Mouse (Mus musculus): ENCODE data around the gene Gm42906.
A peak's percentile ranks its signal among the peaks of the same experiment; 100 is the strongest.

Gene Gm42906

DNA sequence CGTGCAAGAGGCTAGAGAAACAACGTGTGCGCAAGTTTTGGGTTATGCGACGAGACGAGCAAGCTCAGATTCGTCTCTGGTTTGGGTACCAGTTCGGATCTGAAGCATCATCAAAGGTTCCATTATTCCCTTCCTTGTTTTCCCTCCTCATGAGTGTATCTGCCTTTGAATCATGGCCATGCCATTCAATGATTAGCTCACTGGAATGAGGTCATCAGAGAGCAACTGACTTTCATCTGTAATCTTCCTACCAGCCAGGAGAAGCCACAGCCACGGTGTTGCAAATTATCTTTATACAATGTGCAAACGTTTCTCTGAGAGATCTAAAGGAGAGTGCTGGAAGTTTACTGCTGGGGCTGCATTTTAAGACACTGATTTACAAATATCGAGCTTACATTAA lies 240.6 kb downstream of the Gm42906 start:
- DNase-seq: no peak

GRCm38 (mm10) chr5:151185286-151185856 lies 242.6 kb downstream of the Gm42906 start:
- DNase-seq: no peak

- DNase-seq: no peak
These were observed 244.2 kb downstream of the Gm42906 start for GRCm38 (mm10) chr5:151183656-151184240.

- DNase-seq: no peak
These were observed 246.7 kb downstream of the Gm42906 start for GRCm38 (mm10) chr5:151181288-151181687.

- no peak for DNase-seq
These were observed 247.7 kb downstream of the Gm42906 start for GRCm38 (mm10) chr5:151180176-151180785.

GRCm38 (mm10) chr5:151177171-151177570 lies 250.8 kb downstream of the Gm42906 start:
- DNase-seq: no peak

- peak; percentile 35 to 66 for DNase-seq
These were observed 252.1 kb downstream of the Gm42906 start for GRCm38 (mm10) chr5:151175897-151176313.

DNA sequence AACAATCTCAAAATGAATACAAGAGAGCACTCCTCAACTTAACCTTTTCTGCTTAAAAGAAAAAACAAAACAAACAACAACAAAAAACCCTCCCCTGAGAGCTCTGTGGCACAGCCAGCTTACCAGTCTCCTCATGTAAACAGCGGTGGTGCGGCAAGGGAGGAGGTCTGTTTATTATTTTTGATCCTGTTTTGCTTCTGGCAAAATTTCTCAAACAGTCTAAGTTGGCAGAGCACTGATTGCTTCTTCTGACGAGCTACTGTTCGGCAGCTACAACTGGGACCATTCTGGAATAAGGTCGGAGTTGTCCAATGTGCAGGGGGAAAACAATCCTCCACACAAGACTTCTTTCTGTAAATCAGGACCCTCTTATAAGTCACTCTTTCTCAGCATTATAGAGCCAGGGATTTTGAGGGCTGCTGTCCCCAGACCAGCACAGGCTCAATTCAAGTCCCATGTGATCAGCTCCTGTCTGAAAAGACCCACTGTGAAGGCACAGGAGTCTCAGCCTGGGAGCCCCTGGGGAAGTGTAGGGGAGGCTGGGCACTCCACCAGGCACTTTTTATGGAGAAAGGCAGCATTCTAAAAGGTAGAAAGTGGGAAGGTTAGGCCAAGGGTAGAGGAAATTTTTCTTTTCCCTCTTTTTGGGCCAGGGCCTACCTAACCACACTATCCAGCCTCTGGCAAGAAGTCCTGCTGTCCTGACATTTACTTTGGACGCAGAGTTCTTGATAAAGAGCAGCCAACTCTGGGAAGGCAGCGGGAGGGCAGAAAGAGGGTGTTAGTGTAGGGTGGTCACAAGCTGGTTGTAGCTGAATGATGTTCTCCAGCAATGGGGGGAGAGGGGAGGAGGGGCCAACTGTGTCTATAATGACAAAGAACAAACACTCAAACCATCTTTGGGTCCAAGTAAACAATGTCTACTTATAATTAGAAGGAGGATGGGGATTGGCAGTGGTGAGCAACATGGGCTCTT lies 253.2 kb downstream of the Gm42906 start:
- no peak for DNase-seq

- no peak for DNase-seq
These were observed 254.2 kb downstream of the Gm42906 start for GRCm38 (mm10) chr5:151173774-151174173.

- DNase-seq: no peak
These were observed 257.7 kb downstream of the Gm42906 start for GRCm38 (mm10) chr5:151170168-151170750.

DNA sequence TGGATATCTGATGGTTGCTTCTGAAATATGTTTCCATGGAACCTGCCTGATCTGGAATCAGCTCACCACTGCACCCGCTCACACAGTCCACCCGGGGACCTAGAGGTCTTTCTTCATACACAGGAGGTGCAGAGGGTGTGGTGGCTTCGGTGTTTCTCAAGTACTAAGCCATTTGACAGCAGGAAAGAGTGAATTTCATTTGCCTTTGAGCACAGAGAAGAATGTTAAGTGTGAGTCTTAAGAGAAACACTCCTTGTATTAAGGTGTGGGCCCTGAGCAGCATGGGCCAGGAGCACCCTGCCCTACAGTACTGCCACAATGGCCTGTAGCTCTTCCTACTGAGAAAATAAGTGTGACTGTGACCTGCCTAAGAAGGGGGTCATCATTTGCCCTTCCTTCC lies 259.8 kb downstream of the Gm42906 start:
- DNase-seq: no peak

DNA sequence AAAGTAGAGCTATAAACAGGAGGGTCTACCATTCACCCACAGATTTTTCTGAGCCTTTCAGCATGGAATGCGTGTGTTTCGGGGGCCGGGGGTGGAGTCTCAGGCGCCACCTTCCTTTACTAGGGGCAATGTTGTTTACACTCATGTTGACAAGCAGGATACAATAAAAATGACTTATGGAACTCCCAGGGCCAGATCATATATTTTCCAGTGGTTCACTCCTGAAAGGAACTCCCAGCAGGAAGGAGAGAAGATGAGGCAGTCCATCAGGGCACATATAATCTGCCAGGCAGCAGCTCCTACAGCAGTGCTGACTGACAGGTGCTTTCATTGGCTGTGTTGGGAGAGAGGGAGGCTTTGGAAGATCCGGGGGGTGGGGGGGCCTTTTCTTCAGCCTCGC lies 260.3 kb downstream of the Gm42906 start:
- DNase-seq: peak; percentile 43 to 61

DNA sequence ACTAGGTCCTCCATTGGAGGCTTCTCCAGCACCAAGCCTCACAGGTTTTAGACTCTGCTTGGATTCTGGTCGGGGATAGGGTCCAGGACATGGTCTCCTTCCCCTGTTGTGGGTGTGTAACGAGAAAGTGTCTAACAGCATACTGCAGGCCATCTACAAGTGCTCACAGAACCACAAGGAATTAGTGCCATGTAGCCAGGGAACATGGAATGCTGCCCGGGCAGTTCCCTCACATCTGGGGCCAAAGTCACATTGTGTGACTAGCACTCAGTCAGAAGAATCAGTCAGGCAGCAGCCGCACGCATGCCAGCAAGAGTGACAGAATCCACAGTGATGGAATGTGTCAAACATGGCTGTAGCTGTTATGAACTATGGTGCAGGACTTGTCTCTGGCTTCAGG lies 261.7 kb downstream of the Gm42906 start:
- DNase-seq: peak; percentile 27 to 46

DNA sequence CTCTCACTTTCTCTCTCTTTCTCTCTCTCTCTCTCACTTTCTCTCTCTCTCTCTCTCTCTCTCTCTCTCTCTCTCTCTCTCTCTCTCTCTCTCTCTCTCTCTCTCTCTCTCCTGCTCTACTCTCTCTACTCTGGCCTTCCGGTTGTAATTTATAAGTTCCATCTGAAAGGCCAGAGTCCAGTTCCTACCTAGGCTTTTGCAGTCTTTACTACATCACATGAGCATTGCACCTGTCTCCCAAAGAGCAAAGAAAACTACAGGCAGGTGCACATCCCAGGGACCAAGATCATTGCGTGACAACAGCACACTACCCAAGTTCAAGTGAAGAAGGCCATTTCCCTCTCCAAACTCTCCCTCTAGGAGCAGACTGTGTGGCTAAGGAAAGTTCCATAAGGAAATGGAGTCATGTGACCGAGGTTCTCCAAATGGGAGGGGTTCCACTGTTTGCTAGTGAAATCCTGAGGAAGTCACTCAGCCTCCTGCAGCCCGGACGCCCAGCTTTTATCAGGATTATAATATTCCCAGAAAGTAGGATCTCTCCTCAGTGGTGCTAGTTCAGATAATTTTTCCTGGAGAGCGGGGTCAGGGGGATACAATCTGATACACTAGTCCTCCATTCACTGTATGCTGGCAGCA lies 262.5 kb downstream of the Gm42906 start:
- no peak for DNase-seq

- no peak for DNase-seq
These were observed 263.1 kb downstream of the Gm42906 start for GRCm38 (mm10) chr5:151164815-151165214.

GRCm38 (mm10) chr5:151162642-151163041 lies 265.3 kb downstream of the Gm42906 start:
- no peak for DNase-seq

DNA sequence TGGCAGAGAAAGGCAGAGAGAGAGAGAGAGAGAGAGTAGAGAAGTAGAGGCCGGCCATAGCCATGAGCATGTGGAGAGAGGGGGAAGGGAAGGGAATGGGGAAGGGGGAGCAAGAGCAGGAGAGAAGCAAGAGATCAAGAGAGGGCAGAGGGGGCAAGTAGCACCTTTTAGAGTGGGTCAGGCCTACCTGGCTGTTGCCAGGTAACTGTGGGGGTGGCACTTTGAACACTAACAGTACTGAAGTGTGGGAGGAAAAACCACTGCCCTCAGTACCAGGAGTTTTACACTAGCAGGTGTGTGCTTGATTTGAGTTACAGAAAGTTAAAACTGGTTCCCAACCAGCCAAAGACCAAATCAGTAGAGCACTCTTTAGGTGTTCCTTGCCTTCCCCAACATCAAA lies 272.7 kb downstream of the Gm42906 start:
- no peak for DNase-seq

GRCm38 (mm10) chr5:151154780-151155179 lies 273.2 kb downstream of the Gm42906 start:
- peak; percentile 66 to 73 for DNase-seq

GRCm38 (mm10) chr5:151154030-151154429 lies 273.9 kb downstream of the Gm42906 start:
- peak in 1 of 2 experiments; percentile 36 for DNase-seq

GRCm38 (mm10) chr5:151151549-151151948 lies 276.4 kb downstream of the Gm42906 start:
- DNase-seq: no peak

- DNase-seq: no peak
These were observed 278.5 kb downstream of the Gm42906 start for GRCm38 (mm10) chr5:151149509-151149908.

- no peak for DNase-seq
These were observed 279.9 kb downstream of the Gm42906 start for GRCm38 (mm10) chr5:151148079-151148478.

Measured in kidney, postnatal 4 days (tissue).